Mouse (Mus musculus) lung, adult 2 months (tissue): Measurements from ENCODE around the gene Il6ra. TPM values are rescaled to one million over a fixed set of nuclear protein-coding genes. Genes with fewer than 3 reads are reported as not detected.
A peak's percentile ranks its signal among the peaks of the same experiment; 100 is the strongest.

Experiments
- DNase-seq: peaks from one replicate; pipeline ENCODE4 v3.0.0; 2022
- H3K4me1 ChIP-seq: fragments of 200-500 bp; 2 replicates; pipeline ENCODE4 v1.6.1; 2011; ENCODE audit warnings: low read length; ENCODE audit not compliant: control insufficient read depth, insufficient read depth
- H3K4me3 ChIP-seq: fragments of 200-500 bp; replicated peaks from 2 replicates; pipeline ENCODE3; 2011; ENCODE audit warnings: low read depth, mild to moderate bottlenecking, control low read depth, low read length; ENCODE audit errors: extremely low read depth
- CTCF ChIP-seq: fragments of 200-500 bp; IDR thresholded peaks from 2 replicates; pipeline ENCODE4 v1.5.1; 2011; ENCODE audit warnings: mild to moderate bottlenecking, low read length, control low read depth; ENCODE audit not compliant: insufficient read depth
- POLR2A ChIP-seq: fragments of 200-500 bp; IDR thresholded peaks from 2 replicates; pipeline ENCODE4 v1.6.1; 2011; ENCODE audit warnings: low read depth, mild to moderate bottlenecking, control low read depth, low read length, borderline replicate concordance; ENCODE audit errors: extremely low read depth
- WGBS: fragments of 180-500 bp; shearing (Covaris S2); methylation state at CpG from one replicate; pipeline ENCODE4 v1.1.7; 2018; 5-methylcytosine and 5-hydroxymethylcytosine counted together
- polyA plus RNA-seq: library from polyadenylated mRNA; depleted of rRNA; stranded (reverse); fragments of >200 nt; gene quantifications from 2 replicates; pipeline ENCODE4 v1.2.3, GENCODE M21; 2012

Il6ra gene
- polyA plus RNA-seq, 1 experiment: 19.8 TPM

DNA sequence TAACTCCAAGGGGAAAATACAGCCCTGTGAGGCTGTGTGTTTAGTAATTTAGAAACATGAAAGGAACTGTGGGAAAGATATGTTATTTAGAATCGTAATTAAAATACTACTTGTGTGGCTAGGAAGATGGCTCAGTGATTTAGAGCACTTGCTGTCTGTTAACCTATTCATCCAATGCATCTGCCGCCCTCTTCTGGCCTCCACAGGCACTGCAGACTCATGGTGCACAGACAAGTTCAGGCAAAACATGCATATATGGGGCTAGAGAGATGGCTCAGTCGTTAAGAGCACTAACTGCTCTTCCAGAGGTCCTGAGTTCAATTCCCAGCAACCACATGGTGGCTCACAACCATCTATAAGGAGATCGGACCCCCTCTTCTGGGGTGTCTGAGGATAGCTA is 70.7 kb downstream of the Il6ra start:
- TF ChIP-seq POLR2A (no peak), CTCF (peak; percentile 70)
- WGBS: 70% methylated on average over 4 of the region's 4 CpGs
- DNase-seq: no peak

DNA sequence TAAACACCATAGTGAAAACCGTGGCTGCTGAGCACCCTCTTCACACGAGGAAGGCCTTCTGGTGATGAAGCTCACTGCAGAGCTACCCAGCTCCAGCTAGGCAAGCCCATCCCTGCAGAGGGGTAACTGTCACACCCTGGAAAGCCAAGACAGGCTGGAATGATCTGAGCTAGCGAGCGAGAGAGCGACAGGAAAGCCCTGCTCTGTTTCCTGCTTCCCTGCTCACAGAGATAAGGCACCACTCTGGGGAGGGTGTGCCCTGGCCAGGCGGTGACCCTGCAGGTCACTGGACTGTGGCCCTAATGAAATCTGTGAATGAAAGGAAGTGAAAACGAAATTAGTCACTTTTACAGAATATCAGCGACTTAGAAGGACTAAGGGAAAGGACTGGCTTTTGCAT is 77.6 kb downstream of the Il6ra start:
- DNase-seq: no peak
- 40% methylated on average over 8 of the region's 8 CpGs for WGBS
- no peak overlapping the region for H3K4me3 ChIP-seq
- TF ChIP-seq CTCF: no peak
- TF ChIP-seq POLR2A: peak; percentile 46; the same call in 1 of the 2 replicates
- H3K4me1 ChIP-seq: peaks cover 6% of the 10 kb centered on the region

More for the DNA sequence above, 70.7 kb downstream of the Il6ra start:
- Histone ChIP-seq H3K4me1 (peaks cover 7% of the 10 kb centered on the region; the same call in 1 of the 2 replicates), H3K4me3 (no peak overlapping the region)

GRCm38 (mm10) chr3:89830815-89831591 is 82.0 kb downstream of the Il6ra start, which contains the start of gene She:
TSS of gene She (plus strand) at chr3:89831370.
- no peak for DNase-seq
- Histone ChIP-seq H3K4me1 (peaks cover 4% of the 10 kb centered on the region), H3K4me3 (peak within 1 kb of the TSS; percentile 62)
- TF ChIP-seq CTCF (no peak), POLR2A (peak; percentile 55; the same call in 1 of the 2 replicates)
- 4% methylated on average over 79 of the region's 96 CpGs for WGBS

DNA sequence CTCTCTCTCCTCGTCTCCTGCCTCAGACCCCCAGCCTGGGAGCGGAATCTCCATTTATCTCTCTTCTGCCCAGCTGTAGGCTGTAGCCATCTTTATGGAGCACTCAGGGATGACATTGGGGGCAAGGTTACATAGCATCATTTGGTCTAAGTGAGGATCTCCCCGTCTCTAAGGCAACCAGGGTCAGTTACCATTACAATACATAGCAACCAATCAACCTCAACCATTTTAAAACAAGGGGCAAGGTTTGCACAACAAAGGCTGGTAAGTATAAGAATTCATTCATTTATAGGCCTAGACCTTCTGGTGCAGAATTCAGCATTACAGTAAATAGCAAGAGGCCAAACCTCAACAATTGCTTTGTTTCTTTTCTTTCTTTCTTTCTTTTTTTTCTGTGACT is 86.7 kb downstream of the Il6ra start:
- no peaks in the 10 kb centered on the region; the same call in 1 of the 2 replicates for H3K4me1 ChIP-seq
- WGBS: 75% methylated on average over 3 of the region's 3 CpGs
- DNase-seq: no peak
- TF ChIP-seq POLR2A (no peak), CTCF (no peak)
- H3K4me3 ChIP-seq: no peak overlapping the region

GRCm38 (mm10) chr3:89823594-89823993 is 89.4 kb downstream of the Il6ra start:
- H3K4me3 ChIP-seq: no peak overlapping the region
- peaks cover 2% of the 10 kb centered on the region for H3K4me1 ChIP-seq
- TF ChIP-seq POLR2A: no peak
- TF ChIP-seq CTCF: no peak
- 31% methylated on average over 2 of the region's 2 CpGs for WGBS
- DNase-seq: no peak

GRCm38 (mm10) chr3:89821548-89822480 is 91.2 kb downstream of the Il6ra start:
- TF ChIP-seq CTCF: no peak
- no peak for TF ChIP-seq POLR2A
- no peak for DNase-seq
- peaks cover 2% of the 10 kb centered on the region for H3K4me1 ChIP-seq
- H3K4me3 ChIP-seq: no peak overlapping the region
- WGBS: 72% methylated on average over 10 of the region's 10 CpGs

DNA sequence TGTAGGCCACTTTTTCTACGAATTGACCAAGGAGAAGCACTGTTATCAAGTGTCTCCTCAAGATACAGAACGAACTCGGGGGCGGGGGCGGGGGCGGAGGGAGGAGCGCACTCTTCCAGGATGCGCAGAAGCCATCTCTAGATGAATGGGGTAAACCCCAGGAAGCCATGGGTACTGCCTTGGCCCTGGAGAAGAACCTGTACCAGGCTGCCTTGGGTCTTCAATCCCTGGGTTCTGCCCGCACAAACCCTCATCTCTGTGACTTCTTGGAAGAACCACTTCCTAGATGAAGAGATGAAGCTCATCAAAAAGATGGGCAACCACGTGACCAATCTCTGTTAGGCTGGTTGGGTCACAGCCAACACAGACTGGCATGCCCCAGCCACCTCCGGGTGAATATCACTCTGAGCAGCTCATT is 91.9 kb downstream of the Il6ra start:
- 86% methylated on average over 11 of the region's 11 CpGs for WGBS

DNA sequence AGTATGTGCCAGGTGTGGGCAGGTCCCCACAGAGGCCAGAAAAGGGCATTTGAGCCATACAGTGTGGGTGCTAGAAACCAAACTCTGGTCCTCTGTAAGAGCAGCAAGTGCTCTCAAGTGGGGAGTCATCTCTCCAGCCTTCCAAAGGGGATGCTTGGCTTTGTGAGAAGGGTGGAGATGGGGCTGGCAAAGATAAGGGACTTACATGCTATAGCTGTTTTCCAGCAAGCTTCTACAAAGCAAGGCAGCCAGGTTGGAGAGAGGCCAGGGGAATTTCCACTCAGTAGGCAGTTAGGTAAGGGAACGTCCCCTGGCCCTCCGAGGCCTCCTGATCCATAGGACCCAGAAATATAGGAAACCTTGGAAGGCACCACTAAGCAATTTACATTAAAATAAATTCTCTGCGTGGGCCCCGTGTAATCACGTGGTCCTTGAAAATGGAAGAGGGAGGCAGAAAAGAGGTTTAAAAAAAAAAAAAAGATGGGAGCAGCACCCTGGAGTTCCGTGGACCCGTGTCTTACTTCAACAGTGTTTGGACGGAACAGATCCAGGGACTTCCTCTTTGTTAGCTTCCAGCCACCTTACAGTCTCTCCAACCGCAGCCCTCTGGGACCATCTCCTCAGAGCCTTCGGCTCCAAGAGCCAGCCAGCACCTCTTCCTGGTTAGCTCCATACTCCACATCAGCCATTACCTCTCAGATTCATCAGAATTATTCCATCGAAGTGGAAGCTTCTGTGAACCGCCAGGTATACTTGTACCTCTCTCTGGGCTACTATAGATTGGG is 92.5 kb downstream of the Il6ra start:
- DNase-seq: no peak
- Histone ChIP-seq H3K4me3 (no peak overlapping the region), H3K4me1 (peaks cover 2% of the 10 kb centered on the region)
- no peak for TF ChIP-seq POLR2A
- TF ChIP-seq CTCF: no peak
- 82% methylated on average over 12 of the region's 12 CpGs for WGBS

More for the DNA sequence above, 91.9 kb downstream of the Il6ra start:
- H3K4me3 ChIP-seq: no peak overlapping the region
- H3K4me1 ChIP-seq: peaks cover 2% of the 10 kb centered on the region
- no peak for DNase-seq
- TF ChIP-seq CTCF: no peak
- TF ChIP-seq POLR2A: no peak

GRCm38 (mm10) chr3:89819897-89820296 is 93.1 kb downstream of the Il6ra start:
- Histone ChIP-seq H3K4me1 (peaks cover 2% of the 10 kb centered on the region), H3K4me3 (no peak overlapping the region)
- WGBS: 34% methylated on average over 7 of the region's 7 CpGs
- no peak for DNase-seq
- no peak for TF ChIP-seq CTCF
- no peak for TF ChIP-seq POLR2A
